Mouse (Mus musculus) 3134 (cell line): ENCODE data around the gene Itpr1.

Source experiments
- DNase-seq: peaks from one replicate; pipeline ENCODE4 v3.0.0-alpha.2; 2011; ENCODE audit warnings: low spot score; ENCODE audit not compliant: insufficient read length; ENCODE audit errors: extremely low read depth

Gene Itpr1

DNA sequence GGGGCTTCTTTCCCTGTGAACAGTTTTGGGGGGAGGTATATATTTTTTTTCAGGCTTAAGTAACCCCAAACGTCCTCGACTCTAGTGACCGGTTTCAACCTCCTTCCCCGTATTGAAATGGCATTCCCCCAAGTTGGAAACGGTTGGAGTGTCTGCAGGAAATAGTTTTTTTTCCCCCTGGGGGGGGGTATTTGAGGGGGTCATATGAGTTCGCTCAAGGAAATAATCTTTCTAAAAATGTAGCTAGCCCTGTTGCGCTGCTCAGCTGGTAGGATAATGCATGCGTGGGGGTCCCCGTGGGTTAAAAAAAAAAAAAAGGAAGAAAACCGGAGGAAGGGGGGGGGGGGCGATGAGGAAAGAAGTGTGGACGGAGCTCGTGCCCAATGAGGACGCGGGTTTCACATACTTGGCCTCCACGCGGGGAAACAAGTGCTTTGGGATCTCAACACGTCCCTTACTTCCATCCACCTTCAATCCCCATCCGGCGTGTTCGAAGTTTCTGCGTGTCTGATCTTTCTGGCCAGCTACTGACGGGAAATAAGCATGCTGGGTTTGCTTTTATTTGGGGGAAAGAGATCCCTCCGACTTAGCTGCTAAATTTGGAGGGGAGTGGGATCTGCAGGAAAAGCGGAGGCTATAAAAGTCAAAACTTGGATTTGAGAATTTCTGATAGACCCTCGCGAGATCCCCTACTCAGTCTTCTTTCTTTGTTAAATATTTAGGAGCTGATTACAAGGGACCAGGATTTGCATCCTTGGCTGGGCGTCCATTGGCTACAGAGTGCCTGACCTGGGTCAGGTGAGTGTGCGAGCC, 791 bp downstream of the Itpr1 start:
- peak; percentile 33 for DNase-seq

DNA sequence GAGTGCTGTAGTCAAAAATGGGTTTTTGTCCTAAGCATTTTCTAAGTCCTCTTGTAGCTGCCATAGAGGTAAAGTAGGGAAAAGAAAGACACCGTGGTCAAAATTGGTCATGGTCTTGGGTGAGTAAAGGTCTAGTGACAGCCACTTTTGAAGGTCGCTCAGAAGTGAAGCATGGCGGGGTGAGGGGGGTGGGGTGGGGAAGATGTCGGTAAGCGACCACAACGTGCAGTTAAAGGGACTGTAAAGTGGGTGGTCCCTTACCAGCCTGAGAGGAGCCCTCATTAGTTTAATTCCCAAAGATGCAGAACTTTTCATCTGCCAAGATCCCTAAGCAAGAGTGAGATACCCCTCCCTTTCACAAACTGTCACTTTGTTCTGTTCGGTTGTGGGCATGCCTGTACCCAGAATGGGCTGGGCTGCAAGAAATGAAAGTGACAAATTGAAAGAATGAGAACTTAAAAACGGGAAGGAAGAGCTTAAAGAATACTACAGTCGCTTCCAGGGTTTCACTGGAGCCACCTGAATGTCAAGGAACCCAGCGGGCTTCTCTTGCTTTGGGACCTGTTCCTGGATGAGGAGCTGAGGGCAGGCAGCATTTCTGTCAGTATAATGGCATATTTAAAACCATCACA, 1.5 kb downstream of the Itpr1 start:
- no peak for DNase-seq

DNA sequence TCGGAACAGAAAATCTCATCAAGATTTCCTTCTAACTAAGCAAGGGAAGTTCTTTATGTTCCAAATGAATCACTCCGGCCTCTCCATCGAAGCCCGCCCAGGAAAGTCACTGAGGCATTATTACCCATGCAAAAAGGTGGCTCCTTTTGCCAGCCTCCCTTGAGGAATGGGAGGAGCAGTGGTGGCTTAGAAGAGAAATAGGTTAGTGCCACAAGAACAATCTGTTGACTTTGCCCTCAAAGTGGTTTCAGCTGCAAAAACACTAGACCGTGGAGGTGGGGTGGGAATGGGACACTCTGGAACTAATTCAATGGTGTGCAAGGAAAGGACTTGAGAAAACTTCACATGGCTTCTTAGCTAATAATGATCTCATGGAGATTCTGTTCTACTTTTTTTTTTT, 3.2 kb downstream of the Itpr1 start:
- no peak for DNase-seq

DNA sequence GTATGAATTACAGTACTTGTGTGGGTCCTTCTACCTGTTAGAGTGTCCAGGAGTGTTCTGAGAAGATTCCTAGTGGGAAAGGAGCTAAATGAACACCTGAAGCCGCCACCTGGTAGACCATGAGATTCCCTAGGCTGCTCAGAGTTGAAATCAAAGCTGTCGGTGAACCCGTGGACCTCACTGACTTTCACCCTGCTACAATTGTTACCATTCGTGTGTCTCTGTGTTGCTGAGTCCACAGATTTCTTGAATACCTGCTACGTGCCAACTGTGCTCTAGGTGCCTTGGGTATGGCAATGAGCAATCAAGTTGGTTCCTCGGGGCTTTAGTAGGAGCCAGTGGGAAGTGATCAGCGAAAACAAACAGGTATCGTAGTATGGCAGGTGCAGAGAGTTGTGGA, 3.9 kb downstream of the Itpr1 start:
- DNase-seq: no peak

DNA sequence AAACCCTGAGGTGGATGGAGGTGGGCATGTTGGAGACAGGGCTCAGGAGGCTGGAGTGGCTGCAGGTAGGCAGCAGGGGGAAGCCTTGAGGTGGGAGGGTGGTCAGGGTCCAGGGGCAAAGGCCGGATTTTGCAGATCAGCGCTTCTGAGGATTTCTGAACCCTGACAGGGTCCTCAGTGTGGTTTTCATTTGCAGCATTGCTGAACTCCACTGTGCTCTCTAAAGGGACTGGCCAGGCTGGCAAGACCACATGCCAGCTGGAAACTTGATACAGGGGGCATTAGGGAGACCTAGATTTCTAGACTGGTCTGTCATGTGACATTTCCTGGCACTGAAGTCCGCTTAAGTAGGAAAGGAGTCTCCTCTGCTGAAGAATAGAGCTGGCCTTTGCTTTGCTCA, 5.1 kb downstream of the Itpr1 start:
- DNase-seq: no peak

DNA sequence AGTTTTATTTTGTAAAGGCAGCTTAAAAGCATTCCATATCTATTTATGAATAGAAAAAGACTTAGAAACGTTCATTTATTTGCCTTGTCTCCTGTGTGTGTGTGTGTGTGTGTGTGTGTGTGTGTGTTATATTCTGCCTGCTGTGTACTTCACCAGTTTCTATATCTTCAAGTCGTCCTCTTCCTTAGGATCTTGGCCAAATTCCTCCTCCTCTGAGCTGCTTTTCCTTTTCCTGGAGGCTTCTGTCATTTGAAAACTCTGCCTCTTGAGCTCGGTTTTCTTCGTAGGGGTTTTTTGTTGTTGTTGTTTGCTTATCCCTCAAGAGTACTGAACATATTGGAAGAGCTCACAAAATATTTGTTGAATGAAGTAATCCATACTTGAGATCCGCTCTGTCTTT, 9.5 kb downstream of the Itpr1 start:
- no peak for DNase-seq

DNA sequence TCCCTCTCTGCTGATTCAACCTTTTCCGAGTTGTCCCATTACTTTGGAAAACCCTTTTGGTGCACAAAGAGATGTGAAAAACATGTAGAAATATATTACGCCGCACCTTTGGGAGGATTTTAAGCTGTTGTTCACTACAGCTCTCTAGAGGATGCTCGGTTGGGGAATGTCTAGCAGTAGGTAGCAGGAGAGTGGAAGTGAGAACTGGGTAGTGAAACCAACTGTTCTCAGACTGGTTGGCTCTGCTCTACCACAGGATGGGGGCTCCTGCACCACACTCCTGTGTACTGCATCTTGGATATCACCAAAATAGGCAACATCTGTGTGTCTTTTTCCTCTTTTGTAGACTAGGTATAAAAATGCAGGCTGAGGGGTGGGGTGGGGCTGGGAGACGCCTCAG, 10.0 kb downstream of the Itpr1 start:
- DNase-seq: no peak

DNA sequence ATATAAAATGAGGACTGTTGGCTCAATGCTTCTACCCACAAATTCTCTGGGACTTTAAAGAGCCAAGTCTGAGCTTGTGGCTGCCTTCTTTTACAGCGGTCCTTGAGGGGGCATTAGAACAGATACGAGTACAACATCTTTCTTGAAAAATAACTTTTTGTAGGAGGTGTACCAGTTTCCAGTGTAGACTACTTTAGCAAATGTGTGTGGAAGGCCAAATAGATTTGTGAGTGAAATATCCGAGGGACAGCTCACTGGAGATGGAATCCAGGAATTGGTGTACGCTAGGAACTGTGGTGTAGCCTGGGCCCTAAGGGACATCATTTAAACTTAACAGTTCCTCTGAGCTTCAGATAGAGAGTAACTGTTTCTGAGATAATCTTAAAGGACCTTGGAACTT, 11.5 kb downstream of the Itpr1 start:
- no peak for DNase-seq

DNA sequence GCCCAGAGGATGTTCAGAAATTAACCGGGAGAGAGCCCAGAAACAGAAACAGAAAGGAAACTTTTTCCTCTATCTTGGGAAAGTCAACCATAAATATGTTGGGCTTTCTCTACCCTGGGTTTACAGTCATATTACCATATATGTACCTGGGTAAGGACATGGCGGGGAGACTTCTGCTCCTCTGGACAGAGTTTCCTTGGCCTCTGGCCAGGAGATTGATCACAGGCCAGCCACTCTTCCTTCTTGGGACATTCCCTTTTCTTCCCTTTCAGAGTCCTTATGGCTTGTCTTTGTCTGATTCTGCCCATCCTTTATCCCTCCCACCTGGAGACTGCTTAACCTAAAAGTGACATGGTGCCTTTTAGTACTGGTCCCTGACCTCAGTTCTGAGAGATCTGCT, 12.1 kb downstream of the Itpr1 start:
- DNase-seq: no peak

DNA sequence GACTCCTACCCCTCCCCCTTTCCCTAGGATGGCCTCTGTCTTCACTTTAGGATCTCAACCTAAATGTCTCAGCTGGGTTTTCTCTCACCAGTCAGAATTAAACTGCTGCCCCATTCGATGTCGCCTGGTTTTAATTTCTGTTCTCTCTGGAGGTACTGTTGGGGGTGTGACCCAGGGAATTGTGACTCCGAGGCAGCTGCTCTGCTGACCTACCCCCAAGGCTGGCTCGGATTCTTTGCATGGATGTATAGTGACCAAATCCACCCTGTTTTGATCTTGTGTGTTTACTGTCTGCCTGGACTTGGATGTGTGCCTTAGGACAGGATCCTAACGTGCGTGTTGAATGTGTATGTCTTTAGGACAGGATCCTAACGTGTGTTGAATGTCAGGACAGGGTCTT, 13.3 kb downstream of the Itpr1 start:
- no peak for DNase-seq

DNA sequence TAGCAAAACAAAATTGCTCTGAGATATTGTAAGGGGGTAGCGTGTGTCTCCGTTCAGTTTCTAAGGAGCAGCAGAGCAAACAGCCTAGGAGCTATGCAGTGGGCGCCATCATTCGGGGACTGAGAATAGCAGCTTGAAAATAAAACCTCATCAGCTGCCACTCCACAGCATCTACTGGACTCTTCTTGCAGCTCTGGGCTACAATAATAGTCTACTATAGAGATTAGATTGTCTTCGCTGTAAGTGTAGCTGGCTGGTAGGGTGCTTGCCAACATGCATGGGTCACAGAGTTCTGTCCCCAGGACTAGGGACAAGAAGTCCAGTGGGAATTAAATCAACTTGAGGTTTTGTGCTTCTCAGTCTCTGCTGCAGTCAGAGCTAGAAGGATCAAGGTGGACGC, 14.6 kb downstream of the Itpr1 start:
- no peak for DNase-seq

DNA sequence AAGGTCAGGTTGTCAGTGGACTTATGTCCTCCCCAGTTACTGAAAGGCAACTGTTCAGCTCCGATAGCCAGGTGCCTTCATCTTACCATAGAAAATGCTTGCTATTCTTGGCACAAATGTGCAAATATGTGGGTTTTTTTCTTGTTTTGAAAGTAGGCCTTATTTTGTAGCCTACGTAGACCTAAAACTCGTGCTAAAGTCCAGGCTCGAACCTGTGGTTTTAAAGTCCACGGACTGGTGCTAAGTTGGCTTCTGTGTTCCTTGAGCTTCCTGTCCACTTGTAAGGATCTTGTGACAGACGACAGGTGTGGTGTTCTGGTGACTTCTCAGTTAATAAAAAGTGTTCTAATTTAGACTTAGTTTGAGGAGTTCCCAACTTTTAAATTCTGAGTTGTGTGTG, 15.2 kb downstream of the Itpr1 start:
- no peak for DNase-seq

DNA sequence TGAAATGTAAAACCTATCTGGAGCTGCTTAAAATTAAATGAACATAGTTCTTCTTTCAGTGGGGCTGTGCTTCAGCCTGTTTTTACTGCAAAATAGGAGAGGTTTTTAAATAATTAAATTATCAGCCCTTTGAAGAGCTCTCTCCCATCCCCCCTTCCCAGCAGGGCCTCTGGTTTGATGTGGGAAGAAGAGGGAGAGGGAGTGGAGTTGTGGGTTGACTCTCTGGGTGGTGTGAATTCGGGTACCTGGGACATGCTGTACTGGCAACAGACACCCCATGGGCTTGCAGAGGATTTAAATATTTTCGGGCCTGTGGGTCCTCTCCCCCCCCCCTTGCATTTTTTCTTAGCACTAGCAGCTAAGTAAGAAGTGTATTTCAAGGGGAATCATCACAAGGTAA, 15.7 kb downstream of the Itpr1 start:
- DNase-seq: no peak

DNA sequence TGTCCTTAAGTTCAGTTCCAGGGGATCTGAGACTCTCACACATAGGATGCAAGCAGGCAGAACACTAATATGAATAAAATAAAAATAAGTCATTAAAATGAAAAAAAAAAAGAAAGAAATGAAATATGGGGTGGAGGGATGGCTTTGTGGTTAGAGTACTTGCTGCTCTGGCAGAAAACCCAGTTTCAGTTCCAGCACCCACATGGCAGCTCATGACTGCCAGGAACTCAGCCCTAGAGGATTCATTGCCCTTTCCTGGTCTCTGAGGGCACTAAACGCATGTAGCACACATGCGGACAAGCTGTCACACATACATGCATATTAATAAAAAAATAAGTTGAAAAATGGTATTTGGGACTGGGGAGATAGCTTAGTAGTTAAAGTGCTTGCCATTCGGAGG, 17.7 kb downstream of the Itpr1 start:
- DNase-seq: no peak

DNA sequence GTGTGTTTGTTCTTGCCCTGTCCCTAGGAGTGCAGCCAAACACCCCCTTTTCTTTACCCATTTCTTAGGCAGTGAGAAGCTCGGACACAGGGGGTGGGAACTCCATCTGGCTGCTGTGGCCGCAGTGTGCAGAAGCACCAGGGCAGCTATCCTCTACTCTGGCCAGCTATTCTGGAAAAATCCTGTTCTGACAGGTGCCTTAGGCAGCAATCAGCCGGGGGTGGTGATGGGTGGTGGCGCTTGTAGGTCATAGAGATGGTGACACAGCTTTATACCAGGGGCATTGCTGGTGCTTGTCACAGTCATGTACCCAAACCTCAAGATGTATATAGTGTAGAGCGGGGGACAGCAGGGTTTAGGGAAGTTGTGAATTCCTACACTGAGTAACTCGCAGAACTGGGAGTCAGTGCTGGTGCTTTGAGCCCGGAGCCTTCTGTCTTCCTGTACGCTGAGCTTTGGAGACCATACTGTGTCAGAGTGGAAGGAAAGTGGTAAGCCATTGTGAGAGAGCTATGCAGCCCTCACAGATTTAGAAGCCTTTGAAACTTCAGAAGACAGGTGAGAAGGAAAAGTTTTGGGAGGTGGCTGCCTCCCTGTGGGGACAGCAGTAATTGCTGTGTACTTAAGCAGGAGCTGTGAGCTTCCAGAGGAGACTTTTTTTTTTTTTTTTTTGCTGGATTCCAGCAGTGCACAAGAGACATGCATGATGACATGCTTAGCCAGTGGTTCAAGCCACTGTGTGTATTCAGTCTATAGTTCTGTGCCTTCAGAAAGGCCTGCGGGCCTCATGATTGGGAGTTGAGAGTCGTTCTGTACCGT, 19.2 kb downstream of the Itpr1 start:
- no peak for DNase-seq

DNA sequence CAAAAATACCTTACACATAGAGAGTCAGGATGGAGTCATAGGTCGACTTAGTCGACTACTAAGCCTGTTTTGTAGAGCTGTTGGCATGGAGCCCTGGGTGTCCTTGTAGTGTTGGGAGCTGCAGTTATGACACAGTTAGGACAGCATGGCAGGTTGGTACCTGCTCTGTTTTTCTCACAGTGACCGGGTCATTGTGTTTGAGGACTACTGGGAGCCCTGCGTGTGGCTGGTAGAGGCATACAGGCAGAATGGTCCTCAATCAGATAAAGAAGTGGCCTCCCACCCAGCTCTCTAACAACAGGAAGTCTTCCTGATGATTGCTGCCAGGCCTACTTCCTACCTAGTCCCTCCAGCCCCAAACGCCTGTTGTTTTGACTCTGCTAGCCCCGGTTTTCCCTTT, 20.2 kb downstream of the Itpr1 start:
- DNase-seq: no peak

DNA sequence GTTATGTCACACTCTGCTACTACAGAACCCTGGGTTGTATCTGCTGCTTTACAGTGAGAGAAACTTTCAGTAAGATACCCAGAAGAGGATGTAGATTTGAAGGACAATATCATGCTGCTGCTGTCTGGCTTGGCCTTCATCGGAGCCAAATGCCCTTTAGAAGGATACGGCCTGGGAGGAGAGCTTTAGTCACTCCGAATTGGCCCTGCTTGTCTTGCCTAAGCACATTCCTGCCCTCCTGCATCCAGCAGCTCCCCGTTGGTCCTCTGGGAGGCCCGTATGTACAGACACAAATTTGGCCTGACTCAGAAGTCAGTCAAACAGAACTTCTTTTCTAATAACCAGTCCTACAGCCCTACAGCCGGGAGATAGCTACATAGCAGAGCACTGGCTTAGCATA, 21.6 kb downstream of the Itpr1 start:
- DNase-seq: no peak

DNA sequence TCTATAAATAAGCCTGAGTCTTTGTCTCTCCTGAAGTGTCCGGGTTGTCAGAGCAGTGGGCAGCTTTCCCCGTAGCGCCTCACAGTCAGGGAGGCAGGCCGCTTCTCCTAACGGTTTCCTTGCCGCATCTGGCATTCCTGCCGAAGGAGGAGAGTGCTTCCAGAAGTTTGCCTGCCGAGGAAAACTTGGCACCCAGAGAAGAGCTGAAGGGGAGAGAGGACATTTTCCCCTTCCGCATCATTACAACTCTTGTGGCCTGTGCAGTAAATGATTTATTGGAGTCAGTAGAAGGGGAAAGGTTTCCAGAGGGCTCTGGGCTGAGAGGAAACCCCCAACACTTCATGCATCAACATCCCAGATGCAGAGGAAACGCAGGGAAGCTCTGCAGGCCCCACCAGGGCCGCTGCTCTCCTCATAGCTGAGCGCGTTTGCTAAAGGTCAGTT, 22.8 kb downstream of the Itpr1 start:
- no peak for DNase-seq

DNA sequence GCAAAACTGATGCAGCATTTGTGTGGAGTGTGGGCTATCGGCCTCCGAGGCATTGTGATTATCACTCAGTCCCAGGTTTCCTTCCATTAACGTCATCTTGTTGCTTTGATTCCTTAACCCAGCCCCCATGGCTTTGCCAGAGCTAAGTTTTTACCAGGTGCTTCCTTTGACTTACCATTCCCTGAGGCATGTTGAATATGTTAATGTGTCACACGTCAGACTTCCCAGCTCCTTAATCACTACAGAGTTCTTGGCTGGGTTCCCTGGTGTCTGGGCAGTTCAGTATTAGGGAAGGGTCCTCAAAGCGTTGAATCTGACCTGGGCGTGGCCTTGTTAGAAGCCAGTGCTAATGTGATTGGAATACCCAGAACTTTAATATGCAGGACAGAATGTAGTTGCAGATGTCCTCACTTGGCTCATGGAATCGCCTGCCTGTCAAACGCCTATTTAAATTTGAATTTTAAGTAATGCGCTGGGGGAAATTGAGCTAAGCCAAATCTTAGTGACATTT, 23.6 kb downstream of the Itpr1 start:
- no peak for DNase-seq

DNA sequence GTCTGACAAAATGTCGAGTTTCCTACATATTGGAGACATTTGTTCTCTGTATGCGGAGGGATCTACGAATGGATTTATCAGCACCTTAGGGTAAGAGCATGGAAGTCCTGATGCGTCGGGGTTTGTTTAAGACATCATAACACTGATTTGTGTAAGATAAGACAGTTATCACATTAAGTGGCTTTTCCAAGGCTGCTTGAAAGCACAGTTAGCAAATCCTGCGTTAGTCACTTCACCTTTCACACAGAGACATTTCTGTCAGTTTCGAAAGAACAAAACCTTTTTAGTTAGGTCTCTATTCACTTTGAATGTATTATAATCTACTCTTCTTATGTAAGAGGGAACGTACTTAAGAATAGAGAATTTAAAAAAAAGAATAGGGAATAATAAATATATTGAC, 24.1 kb downstream of the Itpr1 start:
- DNase-seq: no peak

DNA sequence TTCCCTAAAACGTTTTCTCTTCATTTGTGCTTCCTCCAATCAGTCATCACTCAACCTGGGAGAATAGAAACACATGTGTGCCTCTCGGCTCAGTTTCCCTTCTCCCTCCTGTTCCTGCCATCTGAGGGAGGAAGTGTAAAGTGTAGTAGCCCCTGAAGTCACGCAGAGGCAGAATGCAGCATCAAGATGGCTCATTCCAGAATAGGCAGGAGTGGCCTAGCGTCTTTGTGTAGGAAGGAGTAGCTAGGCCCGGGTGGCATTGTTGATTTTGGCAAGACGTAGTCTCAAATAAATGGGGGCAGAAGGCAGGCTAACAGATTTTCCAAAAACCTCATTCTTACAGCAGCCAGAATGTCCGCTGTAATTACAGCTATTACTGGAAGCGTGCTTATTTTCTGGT, 24.7 kb downstream of the Itpr1 start:
- DNase-seq: no peak

DNA sequence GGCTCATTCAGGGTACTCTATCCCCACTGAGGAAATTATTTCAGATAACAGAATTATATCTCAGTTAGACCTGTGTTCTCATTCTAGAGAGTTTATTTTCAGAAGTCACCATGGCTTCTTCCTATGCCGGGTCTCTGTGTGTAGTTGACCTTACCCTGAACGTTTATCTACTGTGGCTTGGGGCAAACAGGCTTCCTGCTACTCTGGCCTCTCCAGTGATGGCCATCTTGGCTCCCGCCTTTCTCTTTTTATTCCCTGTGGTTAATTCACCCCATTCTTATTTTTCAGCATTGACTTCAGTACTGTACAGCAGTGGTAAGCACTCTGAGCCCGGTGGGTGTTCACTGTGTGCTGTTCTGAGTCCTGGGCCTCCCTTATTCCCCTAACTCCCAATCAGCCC, 25.1 kb downstream of the Itpr1 start:
- DNase-seq: no peak
